8 mouse cellular contexts compared by ENCODE assay signal in the genomic region with DNA sequence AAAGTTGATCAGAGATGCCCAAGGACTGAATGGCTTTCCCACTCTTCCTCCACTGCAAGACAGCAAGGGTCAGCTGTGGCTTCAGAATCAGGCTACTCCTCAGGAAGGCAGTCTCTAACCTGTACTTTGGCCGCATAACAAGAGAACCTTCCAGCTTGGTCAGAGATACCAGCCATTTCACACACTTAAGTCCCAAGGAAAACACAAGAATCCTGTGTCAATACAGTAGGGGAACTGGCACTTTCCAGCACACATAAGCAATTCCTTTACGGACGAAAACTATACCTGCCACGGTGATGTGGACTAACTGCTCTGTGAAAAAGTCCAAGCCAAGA. TPM values are rescaled to one million over a fixed set of nuclear protein-coding genes. Genes with fewer than 3 reads are reported as not detected.
A peak's percentile ranks its signal among the peaks of the same experiment; 100 is the strongest.
DNase-seq lines count a peak whose midpoint lies in the region; ATAC-seq and TF ChIP-seq lines count a peak whose summit lies in the region.
"Had no signal": no experiment of that assay in that cellular context is flagged by ENCODE, and none has a peak within 500 bp of the region (broad histone marks: within the 10 kb centered on the region; RNA-seq: fewer than 3 reads in every experiment).

No protein-coding gene starts in this region.

- peak overlapping the region; percentile 75 for H3K4me2 ChIP-seq in embryonic facial prominence, embryonic 15.5 days (replicated peaks)
- H3K4me2 ChIP-seq in neural tube, embryonic 15.5 days: peak overlapping the region; percentile 89

- no peak for DNase-seq in lung, adult 2 months
- DNase-seq in lung, postnatal 36 days: no peak
- no peak for DNase-seq in limb, embryonic 10.5 days (ENCODE audit: low spot score)
- DNase-seq in gastrocnemius, adult 8-10 months (ENCODE audit: low spot score in 2 of 2): no peak
- DNase-seq in retina, postnatal 1 day: no peak

- WGBS in lung, adult 2 months: 44% methylated on average over 4 of the region's 4 CpGs
- WGBS in embryonic facial prominence, embryonic 15.5 days: 77% methylated on average over 4 of the region's 4 CpGs
- 84% methylated on average over 4 of the region's 4 CpGs for WGBS in limb, embryonic 10.5 days
- WGBS in neural tube, embryonic 15.5 days: 82% methylated on average over 4 of the region's 4 CpGs

- peak overlapping the region; percentile 98 for H3K4me3 ChIP-seq in lung, adult 2 months (replicated peaks; ENCODE audit: extremely low read depth, low read depth, low read length)
- H3K4me3 ChIP-seq in embryonic facial prominence, embryonic 15.5 days (replicated peaks): peak overlapping the region; percentile 99
- peak overlapping the region; percentile 84 for H3K4me3 ChIP-seq in limb, embryonic 10.5 days
- H3K4me3 ChIP-seq in neural tube, embryonic 15.5 days (replicated peaks): peak overlapping the region; percentile 77

- no peak overlapping the region for H3K27ac ChIP-seq in embryonic facial prominence, embryonic 15.5 days (replicated peaks)
- no peak overlapping the region for H3K27ac ChIP-seq in limb, embryonic 10.5 days
- H3K27ac ChIP-seq in neural tube, embryonic 15.5 days (replicated peaks): no peak overlapping the region

- H3K9me3 ChIP-seq in embryonic facial prominence, embryonic 15.5 days (replicated peaks): no peaks in the 10 kb centered on the region
- no peaks in the 10 kb centered on the region for H3K9me3 ChIP-seq in limb, embryonic 10.5 days (replicated peaks)
- H3K9me3 ChIP-seq in neural tube, embryonic 15.5 days (replicated peaks): no peaks in the 10 kb centered on the region

- H3K27me3 ChIP-seq in embryonic facial prominence, embryonic 15.5 days: no peaks in the 10 kb centered on the region
- no peaks in the 10 kb centered on the region for H3K27me3 ChIP-seq in limb, embryonic 10.5 days (ENCODE audit: low read depth, poor library complexity, severe bottlenecking)
- H3K27me3 ChIP-seq in neural tube, embryonic 15.5 days (replicated peaks): no peaks in the 10 kb centered on the region

- ATAC-seq in embryonic facial prominence, embryonic 15.5 days (ENCODE audit: insufficient number of reproducible peaks, low FRiP score, low TSS enrichment, low read depth): no peak
- no peak for ATAC-seq in neural tube, embryonic 15.5 days (ENCODE audit: low FRiP score)

- H3K4me1 ChIP-seq in lung, adult 2 months (ENCODE audit: control insufficient read depth, insufficient read depth, low read length): peaks cover 18% of the 10 kb centered on the region
- H3K4me1 ChIP-seq in embryonic facial prominence, embryonic 15.5 days: peaks cover 28% of the 10 kb centered on the region
- H3K4me1 ChIP-seq in limb, embryonic 10.5 days: peaks cover 22% of the 10 kb centered on the region
- peaks cover 29% of the 10 kb centered on the region for H3K4me1 ChIP-seq in neural tube, embryonic 15.5 days

- no peak for TF ChIP-seq POLR2A in lung, adult 2 months (IDR thresholded peaks at IDR 0.05; ENCODE audit: borderline replicate concordance, extremely low read depth, low read depth, low read length)

- TF ChIP-seq CTCF in lung, adult 2 months (IDR thresholded peaks at IDR 0.05; ENCODE audit: insufficient read depth, low read length): no peak

- H3K36me3 ChIP-seq in embryonic facial prominence, embryonic 15.5 days: peaks cover 5% of the 10 kb centered on the region; the same call in 1 of the 2 replicates
- H3K36me3 ChIP-seq in limb, embryonic 10.5 days: peaks cover 35% of the 10 kb centered on the region
- peaks cover 14% of the 10 kb centered on the region for H3K36me3 ChIP-seq in neural tube, embryonic 15.5 days

- H3K9ac ChIP-seq in embryonic facial prominence, embryonic 15.5 days: no peak overlapping the region; the same call in 1 of the 2 replicates
- 0 out of 2 replicates have a peak overlapping the region, but pooled peaks have one; percentile 90 for H3K9ac ChIP-seq in neural tube, embryonic 15.5 days (replicated peaks)

RNA-seq across cellular contexts. Expression of gene Rab5c, which starts 1.3 kb away (rescaled TPM):
- 235 and 252 TPM in 2 replicates for polyA plus RNA-seq in lung, adult 2 months (2012; rRNA removed)
- 31.0 and 33.2 TPM in 2 replicates for polyA plus RNA-seq in embryonic facial prominence, embryonic 15.5 days (2015; fragmentation: Nextera tagmentation; extraction: Ambion mirVana)
- 13.1 and 16.8 TPM in 2 replicates for polyA plus RNA-seq in limb, embryonic 10.5 days (2016; fragmentation: Nextera tagmentation; extraction: Ambion mirVana)
- polyA plus RNA-seq in neural tube, embryonic 15.5 days (2015; fragmentation: Nextera tagmentation; extraction: Ambion mirVana): 41.8 and 49.8 TPM in 2 replicates
- 10 to 100 TPM; 41.4 to 50.9 (median 42.2) TPM for total RNA-seq in gastrocnemius, adult 8-10 months (2022)

RNA-seq across cellular contexts. Expression of gene Kcnh4, which starts 23.0 kb away (rescaled TPM):
- 1.1 and 1.8 TPM in 2 replicates for polyA plus RNA-seq in lung, adult 2 months (2012; rRNA removed)
- 0.64 and 1.1 TPM in 2 replicates for polyA plus RNA-seq in embryonic facial prominence, embryonic 15.5 days (2015; fragmentation: Nextera tagmentation; extraction: Ambion mirVana)
- polyA plus RNA-seq in limb, embryonic 10.5 days (2016; fragmentation: Nextera tagmentation; extraction: Ambion mirVana): not detected in 2 replicates
- 6.0 and 9.0 TPM in 2 replicates for polyA plus RNA-seq in neural tube, embryonic 15.5 days (2015; fragmentation: Nextera tagmentation; extraction: Ambion mirVana)
- total RNA-seq in gastrocnemius, adult 8-10 months (2022): not detected

RNA-seq across cellular contexts. Expression of gene Hspb9, which starts 23.1 kb away (rescaled TPM):
- polyA plus RNA-seq in lung, adult 2 months (2012; rRNA removed): 0.36 TPM in 1 of 2 replicates, not detected in the other
- polyA plus RNA-seq in embryonic facial prominence, embryonic 15.5 days (2015; fragmentation: Nextera tagmentation; extraction: Ambion mirVana): 0.55 TPM in 1 of 2 replicates, not detected in the other
- polyA plus RNA-seq in limb, embryonic 10.5 days (2016; fragmentation: Nextera tagmentation; extraction: Ambion mirVana): 0.31 and 0.56 TPM in 2 replicates
- 0.43 TPM in 1 of 2 replicates, not detected in the other for polyA plus RNA-seq in neural tube, embryonic 15.5 days (2015; fragmentation: Nextera tagmentation; extraction: Ambion mirVana)
- not detected for total RNA-seq in gastrocnemius, adult 8-10 months (2022)
- polyA plus RNA-seq: large intestine, adult 2 months had no signal

RNA-seq across cellular contexts. Expression of gene Kat2a, which starts 24.4 kb away (rescaled TPM):
- 27.3 and 28.2 TPM in 2 replicates for polyA plus RNA-seq in lung, adult 2 months (2012; rRNA removed)
- polyA plus RNA-seq in embryonic facial prominence, embryonic 15.5 days (2015; fragmentation: Nextera tagmentation; extraction: Ambion mirVana): 54.6 and 61.1 TPM in 2 replicates
- polyA plus RNA-seq in limb, embryonic 10.5 days (2016; fragmentation: Nextera tagmentation; extraction: Ambion mirVana): 77.2 and 87.7 TPM in 2 replicates
- 64.4 and 67.2 TPM in 2 replicates for polyA plus RNA-seq in neural tube, embryonic 15.5 days (2015; fragmentation: Nextera tagmentation; extraction: Ambion mirVana)
- 10 to 100 TPM in 2 of 4 experiments, 1 to 10 TPM in 2; 9.0 to 11.1 (median 10.1) TPM for total RNA-seq in gastrocnemius, adult 8-10 months (2022)

RNA-seq across cellular contexts. Expression of gene Hcrt, which starts 26.0 kb away (rescaled TPM):
- not detected in 2 replicates for polyA plus RNA-seq in lung, adult 2 months (2012; rRNA removed)
- polyA plus RNA-seq in embryonic facial prominence, embryonic 15.5 days (2015; fragmentation: Nextera tagmentation; extraction: Ambion mirVana): not detected in 2 replicates
- not detected in 2 replicates for polyA plus RNA-seq in limb, embryonic 10.5 days (2016; fragmentation: Nextera tagmentation; extraction: Ambion mirVana)
- polyA plus RNA-seq in neural tube, embryonic 15.5 days (2015; fragmentation: Nextera tagmentation; extraction: Ambion mirVana): 0.33 and 0.75 TPM in 2 replicates
- not detected for total RNA-seq in gastrocnemius, adult 8-10 months (2022)
- polyA plus RNA-seq: large intestine, adult 2 months had no signal
